Mouse (Mus musculus): ENCODE data around the gene Tcf7l1. TPM values are rescaled to one million over a fixed set of nuclear protein-coding genes. Genes with fewer than 3 reads are reported as not detected.
A peak's percentile ranks its signal among the peaks of the same experiment; 100 is the strongest.
"Not testable (repeated sequence)": the region's sequence is repeated elsewhere in the genome, so short reads cannot be mapped to it uniquely, and the experiment has no call there.

Gene Tcf7l1
- total RNA-seq (2021) = 10 to 100 TPM in 1 of 2 experiments, 1 to 10 TPM in 1; 10.0 to 11.5 TPM
- long read RNA-seq, experiment 1, partial matches to known transcripts = 1 of 7 reads
- long read RNA-seq, experiment 1, other reads (novel, unspliced or antisense) = 0 of 7 reads
- long read RNA-seq, experiment 2, partial matches to known transcripts = 1 of 2 reads
- long read RNA-seq, experiment 2, other reads (novel, unspliced or antisense) = 1 of 2 reads

DNA sequence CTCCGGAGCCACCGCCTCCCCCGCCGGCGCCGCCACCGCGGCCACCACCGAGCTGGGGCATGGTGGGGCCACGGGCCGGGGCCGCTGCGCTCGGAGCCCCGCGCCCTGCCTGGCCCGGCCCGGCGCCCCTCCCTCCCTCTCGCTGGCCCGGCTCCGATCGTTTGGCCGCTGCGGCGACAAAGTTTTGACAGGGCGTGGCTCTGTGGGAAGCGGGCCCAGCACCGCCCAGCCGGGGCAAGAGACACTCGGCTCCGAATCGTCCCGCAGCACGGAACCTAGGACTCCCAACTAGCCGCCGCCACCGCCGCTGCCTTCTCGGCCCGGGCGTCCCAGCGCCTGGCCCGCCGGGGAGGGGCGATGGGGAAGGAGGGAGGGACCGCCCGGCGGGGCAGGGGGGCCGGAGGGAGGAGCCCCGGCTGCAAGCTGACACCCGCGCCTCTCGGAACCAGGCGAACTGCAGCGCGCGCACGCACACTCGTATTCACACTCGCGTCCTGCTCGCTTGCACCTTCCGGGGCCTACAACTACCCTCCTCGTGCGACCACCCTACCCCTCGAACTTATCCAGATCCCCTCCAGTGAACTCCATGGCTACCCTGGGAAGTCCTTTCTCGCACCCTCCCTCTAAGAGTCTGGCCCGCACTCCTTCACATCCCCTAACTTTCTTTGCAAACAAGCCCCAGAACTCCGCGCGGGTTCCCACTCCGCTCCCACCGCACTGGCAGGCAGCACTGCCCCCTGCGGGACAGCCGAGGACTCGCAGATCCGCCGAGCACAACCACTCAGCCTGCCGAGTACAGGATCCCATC lies at the start of gene Tcf7l1:
Tcf7l1 (minus strand) TSS at position 363 of the 808 bp plus-strand sequence.
- DNase-seq (ENCODE audit: low spot score in 2 of 2) = peak; percentile 95 to 96

DNA sequence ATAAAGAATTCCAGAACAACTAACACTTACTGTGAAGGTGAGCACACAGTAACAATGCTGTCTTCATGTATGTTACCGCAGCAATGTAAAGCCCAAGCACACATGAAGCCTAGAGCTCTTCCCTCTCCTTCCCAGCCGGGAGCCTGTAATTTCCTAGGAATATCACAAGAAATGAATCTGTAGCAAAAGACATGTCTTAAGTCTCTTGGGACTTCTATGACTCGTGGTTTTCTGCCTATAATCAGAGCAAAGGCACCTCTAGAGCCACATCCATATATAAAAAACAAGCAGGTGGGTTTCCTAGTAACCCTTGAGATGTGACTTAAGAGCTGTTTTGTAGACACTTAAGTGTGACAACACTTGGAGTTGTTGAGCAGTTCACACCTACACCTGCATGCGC lies 48.7 kb upstream of the Tcf7l1 start:
- no peak for DNase-seq (ENCODE audit: low spot score in 2 of 2)

DNA sequence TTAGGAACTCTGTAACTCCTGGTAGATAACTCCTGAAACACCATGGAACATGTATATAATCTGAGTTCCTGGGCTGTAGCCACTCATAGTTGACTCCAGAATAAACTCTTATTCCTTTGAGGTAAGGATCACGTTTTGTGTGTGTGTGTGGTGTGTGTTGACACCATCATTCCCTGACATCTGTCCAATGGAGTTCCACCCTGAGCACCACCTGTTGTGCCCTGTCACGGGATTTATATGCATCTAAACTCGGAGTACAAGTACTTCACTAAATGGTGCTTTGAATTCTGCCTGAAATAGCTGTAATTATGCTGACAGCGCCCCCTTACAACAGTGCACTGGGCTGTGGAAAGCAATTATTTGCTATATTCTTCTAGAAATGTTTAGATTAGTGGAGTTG lies 45.5 kb upstream of the Tcf7l1 start:
- no peak for DNase-seq (ENCODE audit: low spot score in 2 of 2)

DNA sequence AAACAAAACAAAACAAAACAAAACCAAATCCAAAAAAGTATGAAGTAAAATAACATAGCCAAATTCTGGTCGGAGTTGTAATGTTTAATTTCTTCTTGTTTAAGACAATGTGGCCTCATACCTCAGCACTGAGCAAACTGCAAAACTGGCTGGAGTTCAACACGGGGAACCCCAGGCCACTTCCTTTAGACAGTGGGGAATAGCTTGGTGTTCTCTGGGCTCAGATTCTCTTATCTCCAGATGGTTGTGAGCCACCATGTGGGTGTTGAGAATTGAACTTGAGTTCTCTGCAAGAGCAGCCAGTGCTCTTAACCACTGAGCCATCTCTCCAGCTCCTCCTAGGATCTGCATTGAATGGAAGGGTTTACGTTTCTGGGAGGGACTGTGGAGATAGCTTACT lies 42.8 kb upstream of the Tcf7l1 start:
- no peak for DNase-seq (ENCODE audit: low spot score in 2 of 2)

DNA sequence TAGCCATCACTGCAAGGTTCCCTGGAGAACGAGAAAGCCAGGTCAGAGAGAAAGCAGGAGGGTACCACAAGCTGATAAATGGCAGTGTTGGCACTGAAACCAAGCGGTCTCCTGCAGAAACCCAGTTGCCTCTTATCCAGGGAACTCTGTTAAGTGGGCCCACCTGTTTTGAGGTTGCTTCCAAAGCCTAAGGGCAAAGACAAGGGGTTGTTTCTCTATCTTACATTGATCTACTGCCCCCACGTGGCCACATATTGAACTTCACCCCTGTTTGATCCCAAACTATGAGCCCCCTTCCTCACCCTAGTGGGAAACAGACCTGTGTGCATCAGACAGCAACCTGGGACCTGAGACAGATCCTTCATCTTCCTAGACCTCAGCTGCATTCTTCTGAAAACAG lies 42.2 kb upstream of the Tcf7l1 start:
- DNase-seq (ENCODE audit: low spot score in 2 of 2) = peak; percentile 50 to 61

DNA sequence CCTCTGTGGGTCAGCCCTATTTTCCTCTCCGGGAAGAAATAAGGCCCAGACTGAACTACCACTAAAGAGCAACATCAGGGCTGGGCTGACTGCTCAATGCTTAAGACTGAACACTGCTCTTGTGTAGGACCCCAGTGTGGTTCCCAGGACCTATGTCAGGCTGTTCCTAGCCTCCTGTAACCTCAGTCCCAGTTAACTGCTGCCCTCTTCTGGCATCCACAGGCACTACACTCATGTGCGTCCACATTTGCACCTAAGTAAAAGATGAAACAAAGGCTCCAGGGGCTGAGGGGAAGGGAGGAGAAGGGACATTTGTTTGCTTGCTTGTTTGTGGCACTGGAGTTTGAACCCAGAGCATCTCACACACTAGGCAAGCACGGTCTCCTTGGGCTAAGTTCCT lies 39.8 kb upstream of the Tcf7l1 start:
- no peak for DNase-seq (ENCODE audit: low spot score in 2 of 2)

DNA sequence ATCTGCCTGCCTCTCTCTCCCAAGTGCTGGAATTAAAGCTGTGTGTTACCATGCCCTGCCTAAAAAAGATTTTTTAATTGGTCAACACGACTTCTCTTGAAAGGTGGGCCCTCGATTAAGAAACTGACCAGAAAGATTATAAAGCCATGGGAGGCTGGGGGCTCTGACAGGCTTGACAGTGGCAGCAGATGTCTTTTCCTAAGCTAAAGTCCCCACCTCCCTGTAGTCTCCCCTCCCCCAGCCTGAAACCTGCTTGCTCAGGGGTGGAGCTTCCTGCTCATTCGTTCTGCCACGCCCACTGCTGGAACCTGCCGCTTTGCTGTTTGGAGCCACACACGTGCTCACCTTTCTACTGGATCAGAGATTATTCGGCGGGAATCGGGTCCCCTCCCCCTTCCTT lies 39.0 kb upstream of the Tcf7l1 start:
- not testable (repeated sequence) for DNase-seq (ENCODE audit: low spot score in 2 of 2)

DNA sequence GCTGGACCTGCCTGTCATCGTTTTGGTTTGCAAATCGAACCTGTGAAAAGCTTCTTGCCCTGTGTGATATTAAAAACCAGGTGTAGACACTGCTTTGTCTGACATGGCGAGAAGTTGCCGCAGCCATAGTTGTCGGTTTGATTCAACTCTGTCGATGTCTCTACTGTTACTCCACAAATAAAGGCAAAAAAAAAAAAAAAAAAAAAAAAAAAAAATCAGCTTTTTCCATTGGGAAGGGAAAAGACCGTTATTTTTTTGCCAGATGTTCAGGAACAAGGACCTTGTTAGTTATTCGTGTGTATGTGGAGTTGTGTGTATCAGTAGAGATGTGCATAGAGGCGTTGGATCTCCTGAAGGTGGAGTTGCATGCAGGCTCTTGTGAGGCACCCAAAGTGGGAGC lies 36.7 kb upstream of the Tcf7l1 start:
- DNase-seq (ENCODE audit: low spot score in 2 of 2) = no peak

DNA sequence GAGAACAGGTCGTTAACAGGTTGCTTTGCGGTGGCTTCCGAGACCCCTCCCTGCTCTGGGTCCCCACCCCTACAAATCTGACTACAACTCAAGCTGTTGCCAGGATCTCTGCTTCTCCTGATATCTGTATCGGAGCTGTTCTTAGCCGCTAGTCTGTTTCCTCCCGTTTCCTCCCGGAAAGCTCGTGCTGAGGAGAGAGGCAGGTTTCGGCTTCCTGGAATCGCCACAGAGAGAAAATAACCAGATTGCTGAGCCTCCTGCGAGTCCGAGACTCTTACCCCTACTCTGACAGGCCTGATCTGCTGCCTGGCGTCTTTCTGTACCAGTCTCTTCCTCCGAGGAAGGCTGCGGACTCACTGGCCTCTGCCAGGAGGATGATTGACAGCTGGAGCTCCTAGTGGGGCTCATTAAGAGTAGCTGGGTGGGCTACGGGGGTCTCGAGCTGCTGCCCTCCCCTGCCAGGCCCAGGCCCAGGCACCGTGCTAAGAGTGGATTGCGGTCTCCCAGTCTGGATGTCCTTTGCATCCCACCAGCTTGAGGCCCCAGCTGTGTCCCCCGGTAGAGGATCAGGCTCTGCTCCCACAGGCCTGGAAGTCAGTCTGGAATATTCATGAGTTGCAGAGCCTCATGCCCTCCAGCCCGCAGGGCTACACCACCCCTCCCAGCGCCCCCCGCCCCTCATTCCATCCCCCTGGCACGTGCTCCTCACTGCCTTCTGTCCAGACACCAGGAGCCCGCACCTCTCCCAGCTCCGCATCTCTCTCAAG lies 36.1 kb upstream of the Tcf7l1 start:
- DNase-seq (ENCODE audit: low spot score in 2 of 2) = no peak

DNA sequence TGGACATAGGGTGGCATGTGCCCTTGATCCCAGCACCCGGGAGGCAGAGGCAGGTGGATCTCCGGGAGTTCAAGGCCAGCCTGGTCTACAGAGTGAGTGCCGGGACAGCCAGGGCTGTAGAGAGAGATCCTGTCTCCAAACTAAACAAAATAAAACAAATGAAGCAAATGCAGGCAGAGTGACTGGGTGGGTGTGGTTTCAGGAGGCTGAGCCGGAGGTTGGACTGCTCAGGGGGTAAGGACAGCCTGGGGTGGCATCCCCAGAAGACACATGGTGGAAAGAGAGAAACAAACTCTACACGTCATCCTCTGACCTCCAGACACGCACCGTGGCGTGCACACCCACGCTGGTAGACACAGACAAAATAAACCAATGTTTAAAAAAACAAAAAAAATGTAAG lies 24.4 kb upstream of the Tcf7l1 start:
- DNase-seq (ENCODE audit: low spot score in 2 of 2) = no peak

DNA sequence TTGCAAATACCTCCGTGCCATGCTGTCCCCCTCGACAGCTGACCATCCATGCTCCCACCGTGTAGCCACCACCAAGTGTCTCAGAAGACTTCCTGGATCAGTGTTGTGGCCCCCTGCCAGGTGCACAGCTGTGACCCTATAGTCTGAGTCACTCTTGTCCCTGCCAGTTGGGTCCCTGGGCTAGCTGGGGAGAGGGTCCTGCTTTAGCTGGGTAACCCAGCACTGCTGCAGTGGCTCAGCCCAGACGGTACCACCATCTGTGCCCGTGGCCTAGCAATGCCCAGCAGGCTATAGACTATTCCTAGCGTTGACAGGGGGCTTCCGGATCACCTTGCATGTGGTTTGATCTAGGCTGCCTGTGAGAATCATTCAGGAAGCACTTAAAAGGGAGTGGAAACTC lies 21.2 kb upstream of the Tcf7l1 start:
- no peak for DNase-seq (ENCODE audit: low spot score in 2 of 2)

DNA sequence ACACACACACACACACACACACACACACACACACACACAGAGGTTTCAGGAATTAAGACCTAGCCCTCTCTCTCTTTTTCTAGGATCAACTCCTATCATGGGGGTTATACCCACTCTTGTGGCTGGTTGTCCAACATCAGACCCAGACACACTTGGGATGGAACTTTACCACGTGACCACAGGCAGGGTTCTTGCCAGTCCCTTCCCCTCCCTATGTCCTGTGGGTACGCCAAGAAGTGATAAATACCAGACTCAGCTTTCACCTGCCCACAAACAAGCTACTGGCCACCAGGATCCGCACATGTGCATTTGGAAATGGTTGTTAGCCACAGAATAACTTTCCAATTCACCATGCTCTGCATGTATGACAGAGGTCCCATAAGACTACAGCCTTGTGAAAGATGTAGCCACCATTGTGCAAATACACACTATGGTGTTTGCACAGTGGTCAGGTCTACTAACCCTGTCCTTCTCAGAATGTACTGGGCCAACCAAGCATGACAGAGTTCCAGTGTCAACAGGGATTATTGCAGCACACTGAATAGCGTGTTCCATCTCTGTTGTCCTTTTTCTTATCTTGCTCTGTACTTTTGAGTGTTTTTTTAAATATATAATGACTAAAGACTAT lies 20.6 kb upstream of the Tcf7l1 start:
- DNase-seq (ENCODE audit: low spot score in 2 of 2) = no peak

DNA sequence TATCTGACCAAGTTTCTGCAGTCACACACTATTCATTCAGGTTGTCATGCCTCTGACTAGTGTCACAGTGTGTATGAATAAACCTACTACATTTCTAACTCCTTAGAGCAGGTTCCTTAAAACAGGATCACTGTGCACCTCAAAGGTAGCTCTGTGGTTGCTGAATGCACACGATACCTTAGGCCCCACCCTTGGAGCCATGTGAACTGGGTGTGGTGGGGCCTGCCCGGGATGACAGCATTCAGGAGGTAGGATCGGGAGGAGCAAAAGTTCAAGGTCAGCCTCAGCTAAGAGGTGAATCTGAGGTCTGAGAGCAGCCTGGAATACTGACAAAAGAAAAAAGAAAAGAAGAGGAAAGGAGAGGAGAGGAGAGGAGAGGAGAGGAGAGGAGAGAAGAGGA lies 19.3 kb upstream of the Tcf7l1 start:
- DNase-seq (ENCODE audit: low spot score in 2 of 2) = no peak

DNA sequence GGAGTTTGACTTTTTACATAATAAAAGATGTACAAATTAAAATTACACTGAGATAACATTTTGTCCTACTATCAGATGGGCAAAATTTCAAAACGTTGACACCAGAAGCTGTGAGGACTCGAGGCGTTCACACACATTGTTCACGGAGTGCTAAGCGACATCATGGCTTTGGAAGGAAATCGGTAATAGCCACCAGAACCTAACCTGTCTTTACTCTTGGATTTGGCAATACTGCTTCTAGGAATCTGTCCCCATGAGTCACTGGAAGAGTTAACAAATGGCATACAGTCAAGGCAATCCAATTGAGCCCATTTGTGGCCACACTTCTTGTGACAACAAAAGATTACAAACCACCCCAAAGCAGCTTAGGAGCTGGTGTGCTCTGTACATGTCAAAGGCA lies 14.6 kb upstream of the Tcf7l1 start:
- no peak for DNase-seq (ENCODE audit: low spot score in 2 of 2)

DNA sequence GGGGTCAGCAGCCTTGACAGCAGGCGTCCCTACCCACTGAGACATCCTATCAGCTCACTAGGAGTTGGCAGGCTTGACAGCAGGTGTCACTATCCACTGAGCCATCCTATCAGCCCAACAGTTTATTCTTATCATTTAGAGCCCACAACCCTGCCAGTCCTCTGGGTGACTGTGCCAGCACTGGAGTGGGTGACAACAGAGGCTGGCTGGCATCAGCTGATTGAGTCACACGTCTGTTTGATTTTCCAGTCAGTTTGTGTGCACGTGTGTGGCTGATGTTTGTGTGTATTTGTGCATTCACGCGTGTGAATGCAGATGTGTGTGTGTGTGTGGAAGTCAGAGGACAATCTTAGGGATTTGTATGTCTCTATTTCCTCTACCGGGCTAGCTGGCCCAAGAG lies 13.1 kb upstream of the Tcf7l1 start:
- no peak for DNase-seq (ENCODE audit: low spot score in 2 of 2)

DNA sequence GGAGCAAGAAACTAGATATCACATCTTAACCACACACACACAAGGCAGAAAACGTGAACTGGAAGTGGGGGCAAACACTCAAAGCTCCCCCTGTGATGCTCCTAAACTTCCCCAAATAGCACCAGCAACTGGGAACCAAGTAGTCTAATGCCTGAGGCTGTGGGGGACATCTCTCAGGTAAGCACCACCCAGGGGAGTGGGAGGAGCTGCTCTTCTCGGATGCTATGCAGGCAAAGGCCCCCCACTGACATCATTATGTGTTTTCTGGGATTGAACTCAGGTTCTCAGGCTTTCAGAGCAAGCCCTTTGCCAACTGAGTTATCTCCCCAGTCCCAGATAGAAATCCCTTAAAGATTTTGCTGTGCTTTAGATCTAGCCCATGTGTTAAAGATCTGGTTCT lies 11.6 kb upstream of the Tcf7l1 start:
- no peak for DNase-seq (ENCODE audit: low spot score in 2 of 2)

DNA sequence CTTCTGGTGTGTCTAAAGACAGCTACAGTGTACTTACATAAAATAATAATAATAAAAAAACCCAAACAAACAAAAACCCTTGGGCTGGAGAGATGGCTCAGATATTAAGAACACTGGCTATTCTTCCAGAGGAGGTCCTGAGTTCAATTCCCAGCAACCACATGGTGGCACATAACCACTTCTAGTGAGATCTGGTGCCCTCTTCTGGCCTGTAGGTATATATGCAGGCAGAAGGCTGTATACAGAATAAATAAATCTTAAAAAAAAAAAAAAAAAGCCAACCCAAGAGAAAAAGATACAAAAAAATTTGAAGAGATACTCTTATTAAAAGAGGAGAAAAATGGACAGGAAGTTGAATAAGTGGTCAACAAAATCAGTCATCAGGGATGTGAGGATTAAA lies 8.7 kb upstream of the Tcf7l1 start:
- no peak for DNase-seq (ENCODE audit: low spot score in 2 of 2)

DNA sequence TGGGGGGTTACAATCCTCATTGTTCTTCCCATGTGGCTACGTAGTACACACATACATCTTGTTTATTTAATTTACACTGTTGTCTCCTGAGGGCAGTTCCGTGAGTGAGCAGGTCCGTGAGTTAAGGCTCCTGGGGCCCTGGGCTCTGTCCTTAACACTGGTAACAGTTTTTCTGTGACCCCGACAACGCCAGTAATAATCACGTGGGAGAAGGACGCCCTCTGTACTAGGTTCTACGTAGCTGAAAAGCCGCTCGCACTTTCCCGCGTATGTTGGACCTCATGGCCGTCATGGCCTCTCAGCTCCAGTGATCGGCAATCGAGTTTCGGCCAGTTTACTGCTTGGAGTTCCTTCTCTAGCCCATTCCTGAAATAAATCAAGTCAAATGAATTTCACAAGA lies 6.4 kb upstream of the Tcf7l1 start:
- no peak for DNase-seq (ENCODE audit: low spot score in 2 of 2)

DNA sequence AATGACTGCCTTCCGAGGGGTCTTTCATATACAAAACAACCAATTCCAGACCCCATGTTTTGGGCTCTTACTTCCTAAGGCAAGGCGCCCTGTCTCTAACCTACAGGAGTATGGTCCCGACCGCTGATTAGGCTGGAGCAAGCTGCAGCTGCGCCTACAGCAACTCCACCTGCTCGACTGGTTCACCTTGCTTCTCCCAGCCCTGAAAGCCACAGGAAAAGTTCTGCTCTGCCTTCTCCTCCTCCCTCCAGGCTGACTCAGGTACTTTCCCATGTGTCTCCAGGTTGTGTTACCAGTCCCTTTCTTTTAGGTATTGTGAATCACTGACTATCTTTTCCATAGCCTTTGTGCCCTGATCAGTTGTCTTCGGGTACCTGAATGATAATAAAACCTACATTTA lies 5.8 kb upstream of the Tcf7l1 start:
- no peak for DNase-seq (ENCODE audit: low spot score in 2 of 2)

DNA sequence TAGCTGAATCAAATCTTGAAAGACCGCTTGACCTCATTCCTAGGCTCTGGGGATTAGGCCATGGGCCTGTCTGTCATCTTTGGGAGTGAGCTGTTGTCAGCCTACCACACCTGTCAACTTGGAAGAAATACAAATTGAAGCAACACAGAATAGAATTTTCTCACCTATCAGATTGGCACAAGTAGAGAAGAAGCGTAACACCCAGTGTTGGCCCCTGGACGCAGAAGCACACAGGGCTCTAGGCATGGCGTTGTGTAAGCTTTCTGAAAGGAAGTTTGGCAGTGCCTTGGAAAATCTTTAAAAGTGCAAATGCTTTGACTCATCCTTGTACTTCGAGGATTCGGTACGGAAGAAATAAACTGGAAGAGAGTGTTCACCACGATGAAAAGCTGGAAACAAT lies 3.6 kb upstream of the Tcf7l1 start:
- no peak for DNase-seq (ENCODE audit: low spot score in 2 of 2)

DNA sequence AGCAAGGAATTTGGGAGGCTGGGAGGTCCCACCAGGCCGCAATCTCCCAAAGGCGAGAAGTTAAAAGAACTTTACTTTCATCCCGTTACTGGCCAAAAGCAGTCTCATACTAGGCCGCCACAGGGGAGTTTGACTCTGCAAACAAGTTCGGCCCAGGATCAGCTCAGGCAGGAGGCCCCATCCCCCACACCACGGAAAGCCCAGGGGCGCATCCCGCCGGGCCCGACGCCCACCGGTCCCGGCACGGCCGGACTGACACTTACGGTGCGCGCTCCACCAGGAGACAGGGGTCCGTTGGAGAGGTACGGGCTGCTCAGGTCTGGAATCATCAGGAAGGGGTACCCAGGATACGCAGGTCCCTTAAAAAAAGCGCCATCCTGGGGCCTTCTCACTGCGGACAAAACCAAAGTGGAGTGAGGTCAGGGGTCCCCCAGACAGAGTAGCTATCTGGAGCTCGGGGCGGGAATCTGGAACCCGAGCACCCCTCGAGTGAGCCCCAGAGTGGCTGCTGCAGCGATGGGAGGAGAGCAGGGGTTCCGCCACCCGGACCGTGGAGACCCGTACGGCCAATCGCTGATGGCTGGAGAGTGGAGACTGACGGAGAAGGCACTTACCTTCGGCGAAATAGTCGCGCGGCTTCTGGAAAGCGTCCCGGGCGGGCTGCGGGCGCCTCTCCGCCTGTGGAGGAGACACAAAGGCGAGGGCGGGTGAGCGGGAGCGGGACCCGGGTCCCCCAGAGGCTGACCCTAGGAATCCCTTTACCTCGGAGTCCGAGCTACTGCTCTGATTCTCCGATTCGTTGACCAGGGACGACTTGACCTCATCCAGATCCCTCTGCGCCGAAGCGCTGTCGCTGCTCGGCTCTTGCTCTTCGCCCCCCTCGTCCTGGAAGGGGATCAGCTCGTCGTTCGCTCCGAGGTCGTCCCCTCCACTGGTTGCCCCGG lies 834 bp downstream of the Tcf7l1 start:
- peak; percentile 27 to 58 for DNase-seq (ENCODE audit: low spot score in 2 of 2)

Measured in adrenal gland, adult 18-20 months (tissue).